Mouse (Mus musculus) testis, adult 2 months (tissue): ENCODE results near the gene Mfsd6.

ENCODE experiments used
- CTCF ChIP-seq: fragments of 200-500 bp; IDR thresholded peaks from 2 replicates; pipeline ENCODE4 v1.5.1; 2012; ENCODE audit warnings: low read depth, mild to moderate bottlenecking, inconsistent platforms, low read length, moderate library complexity; ENCODE audit not compliant: control insufficient read depth, insufficient read depth, insufficient replicate concordance
- POLR2A ChIP-seq: fragments of 200-500 bp; IDR thresholded peaks from 2 replicates; pipeline ENCODE4 v1.6.1; 2012; ENCODE audit warnings: low read depth, mild to moderate bottlenecking, inconsistent platforms, low read length, moderate library complexity; ENCODE audit not compliant: control insufficient read depth

DNA sequence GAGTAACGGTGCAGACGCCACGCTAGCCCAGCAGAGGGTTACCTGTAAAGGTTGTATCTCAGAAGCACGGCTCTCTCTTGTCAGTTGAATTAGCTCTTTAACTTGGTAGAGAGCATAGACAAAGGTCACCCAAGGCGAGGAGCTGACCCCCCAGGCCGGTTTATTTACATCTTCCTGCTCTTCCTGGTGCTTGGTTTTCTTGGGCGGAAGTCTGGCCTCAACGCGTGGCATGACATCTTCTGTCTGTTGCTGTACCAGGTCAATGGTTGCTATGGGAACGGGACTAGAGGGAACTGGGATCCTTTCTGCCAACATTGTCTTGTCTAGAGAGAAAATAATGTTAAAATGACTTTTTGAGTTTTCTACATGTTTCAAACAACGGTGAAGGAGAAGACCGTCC is 66.5 kb downstream of the Mfsd6 start:
- TF ChIP-seq CTCF = no peak
- no peak for TF ChIP-seq POLR2A
